7 mouse cellular contexts compared by ENCODE assay signal in genomic region chr15:99222794-99223584, GRCm38 (mm10). TPM values are rescaled to one million over a fixed set of nuclear protein-coding genes. Genes with fewer than 3 reads are reported as not detected.
DNase-seq lines count a peak whose midpoint lies in the region; ATAC-seq and TF ChIP-seq lines count a peak whose summit lies in the region.

No protein-coding gene starts in this region.

- H3K36me3 ChIP-seq in lung, postnatal 0 days (ENCODE audit: insufficient read depth, low read length), result no peaks in the 10 kb centered on the region
- H3K36me3 ChIP-seq in forebrain, embryonic 12.5 days (replicated peaks), result no peaks in the 10 kb centered on the region
- H3K36me3 ChIP-seq in limb, embryonic 14.5 days (ENCODE audit: control insufficient read depth, insufficient read depth, low read length), result no peaks in the 10 kb centered on the region
- H3K36me3 ChIP-seq in stomach, embryonic 14.5 days (ENCODE audit: control insufficient read depth, insufficient read depth, low read length), result no peaks in the 10 kb centered on the region

- H3K27ac ChIP-seq in lung, postnatal 0 days (ENCODE audit: low read length), result no peak overlapping the region
- H3K27ac ChIP-seq in forebrain, embryonic 12.5 days, result no peak overlapping the region
- no peak overlapping the region for H3K27ac ChIP-seq in limb, embryonic 14.5 days (replicated peaks; ENCODE audit: low read depth, low read length)
- H3K27ac ChIP-seq in stomach, embryonic 14.5 days (ENCODE audit: low read length), result no peak overlapping the region

- no peak for TF ChIP-seq EP300 in lung, postnatal 0 days (IDR thresholded peaks at IDR 0.05)

- no peak for TF ChIP-seq POLR2A in limb, embryonic 14.5 days (IDR thresholded peaks at IDR 0.05; ENCODE audit: borderline replicate concordance, extremely low read depth, insufficient read depth, insufficient read length)

- H3K4me1 ChIP-seq in lung, postnatal 0 days (ENCODE audit: insufficient read depth, low read depth, low read length), result peaks cover 8% of the 10 kb centered on the region; the same call in 1 of the 2 replicates
- peaks cover 37% of the 10 kb centered on the region for H3K4me1 ChIP-seq in forebrain, embryonic 12.5 days
- H3K4me1 ChIP-seq in limb, embryonic 14.5 days (ENCODE audit: control insufficient read depth, insufficient read depth, low read length), result peaks cover 33% of the 10 kb centered on the region
- H3K4me1 ChIP-seq in stomach, embryonic 14.5 days (ENCODE audit: control insufficient read depth, insufficient read depth, low read length), result peaks cover 24% of the 10 kb centered on the region; the same call in 1 of the 2 replicates

- no peak overlapping the region for H3K9ac ChIP-seq in lung, postnatal 0 days (replicated peaks; ENCODE audit: low read depth)
- peak overlapping the region; percentile 44; the same call in 1 of the 2 replicates for H3K9ac ChIP-seq in forebrain, embryonic 12.5 days
- peak overlapping the region; percentile 41; the same call in 1 of the 2 replicates for H3K9ac ChIP-seq in limb, embryonic 14.5 days (ENCODE audit: low read depth, low read length, severe bottlenecking)
- H3K9ac ChIP-seq in stomach, embryonic 14.5 days (replicated peaks; ENCODE audit: low read depth, low read length), result no peak overlapping the region

- peak overlapping the region; percentile 45 for H3K4me3 ChIP-seq in lung, postnatal 0 days (ENCODE audit: low read depth, low read length)
- peak overlapping the region; percentile 44 for H3K4me3 ChIP-seq in forebrain, embryonic 12.5 days (replicated peaks)
- H3K4me3 ChIP-seq in limb, embryonic 14.5 days (replicated peaks; ENCODE audit: low read length), result peak overlapping the region; percentile 37
- peak overlapping the region; percentile 25 for H3K4me3 ChIP-seq in stomach, embryonic 14.5 days (ENCODE audit: low read depth, low read length)

- no peak for ATAC-seq in lung, postnatal 0 days
- ATAC-seq in forebrain, embryonic 12.5 days (ENCODE audit: low FRiP score), result no peak
- no peak for ATAC-seq in limb, embryonic 14.5 days (ENCODE audit: low FRiP score, low read depth)
- no peak for ATAC-seq in stomach, embryonic 14.5 days (ENCODE audit: insufficient number of reproducible peaks, insufficient read depth, low FRiP score, low read depth)

- WGBS in lung, postnatal 0 days, result 6% methylated on average over 18 of the region's 18 CpGs
- WGBS in forebrain, embryonic 12.5 days, result 4% methylated on average over 18 of the region's 18 CpGs
- WGBS in limb, embryonic 14.5 days, result 10% methylated on average over 18 of the region's 18 CpGs
- 6% methylated on average over 18 of the region's 18 CpGs for WGBS in stomach, embryonic 14.5 days

- peaks cover 50% of the 10 kb centered on the region for H3K27me3 ChIP-seq in lung, postnatal 0 days (replicated peaks; ENCODE audit: insufficient read depth, low read length)
- H3K27me3 ChIP-seq in forebrain, embryonic 12.5 days, result peaks cover 89% of the 10 kb centered on the region
- peaks cover 66% of the 10 kb centered on the region for H3K27me3 ChIP-seq in limb, embryonic 14.5 days (ENCODE audit: control insufficient read depth, insufficient read depth, low read length)
- peaks cover 43% of the 10 kb centered on the region for H3K27me3 ChIP-seq in stomach, embryonic 14.5 days (ENCODE audit: control insufficient read depth, insufficient read depth, low read length)

- DNase-seq in lung, postnatal 0 days (ENCODE audit: low spot score), result no peak
- DNase-seq in lung, postnatal 4 days, result no peak
- no peak for DNase-seq in limb, embryonic 14.5 days (ENCODE audit: low spot score)
- DNase-seq in cerebellum, postnatal 14 days, result no peak
- DNase-seq in left cerebral cortex, postnatal 14 days (ENCODE audit: low spot score in 2 of 2), result no peak

- no peaks in the 10 kb centered on the region for H3K9me3 ChIP-seq in lung, postnatal 0 days (ENCODE audit: low read length)
- H3K9me3 ChIP-seq in forebrain, embryonic 12.5 days, result no peaks in the 10 kb centered on the region
- no peaks in the 10 kb centered on the region for H3K9me3 ChIP-seq in limb, embryonic 14.5 days (ENCODE audit: control insufficient read depth, low read length)
- H3K9me3 ChIP-seq in stomach, embryonic 14.5 days (ENCODE audit: control insufficient read depth, low read depth, low read length), result no peaks in the 10 kb centered on the region

- no peak for TF ChIP-seq CTCF in lung, postnatal 0 days (IDR thresholded peaks at IDR 0.05)

- intact Hi-C loops in left cerebral cortex, postnatal 14 days (cut with DNase I), result loop anchor here (5.0 kb wide), 1 partner anchor 39 kb away; no protein-coding TSS in a partner anchor

- H3K4me2 ChIP-seq in lung, postnatal 0 days (replicated peaks; ENCODE audit: low read depth, low read length), result peak overlapping the region; percentile 83
- H3K4me2 ChIP-seq in forebrain, embryonic 12.5 days, result peak overlapping the region; percentile 64
- peak overlapping the region; percentile 61 for H3K4me2 ChIP-seq in limb, embryonic 14.5 days (replicated peaks; ENCODE audit: low read depth, low read length, severe bottlenecking)
- peak overlapping the region; percentile 55 for H3K4me2 ChIP-seq in stomach, embryonic 14.5 days (replicated peaks; ENCODE audit: low read depth, low read length)

RNA-seq across cellular contexts. Expression of gene Kcnh3, which starts 1.7 kb away (rescaled TPM):
- 0.21 and 0.63 TPM in 2 replicates for polyA plus RNA-seq in lung, postnatal 0 days (2015; fragmentation: Nextera tagmentation; extraction: Ambion mirVana)
- polyA plus RNA-seq in forebrain, embryonic 12.5 days (2016; fragmentation: Nextera tagmentation; extraction: Ambion mirVana), result 0.60 and 0.83 TPM in 2 replicates
- polyA plus RNA-seq in limb, embryonic 14.5 days (2012; rRNA removed), result 1.6 and 1.9 TPM in 2 replicates
- polyA plus RNA-seq in limb, embryonic 14.5 days (2014; fragmentation: Nextera tagmentation; extraction: Ambion mirVana), result 0.55 and 0.58 TPM in 2 replicates
- 0.73 and 1.7 TPM in 2 replicates for polyA plus RNA-seq in stomach, embryonic 14.5 days (2014; fragmentation: Nextera tagmentation; extraction: Ambion mirVana)
- total RNA-seq in left cerebral cortex, postnatal 14 days (2021), result 100 to 1,000 TPM; 161 to 175 TPM

RNA-seq across cellular contexts. Expression of gene Mcrs1, which starts 28.8 kb away (rescaled TPM):
- 96.9 and 102 TPM in 2 replicates for polyA plus RNA-seq in lung, postnatal 0 days (2015; fragmentation: Nextera tagmentation; extraction: Ambion mirVana)
- polyA plus RNA-seq in forebrain, embryonic 12.5 days (2016; fragmentation: Nextera tagmentation; extraction: Ambion mirVana), result 185 and 188 TPM in 2 replicates
- 88.5 and 113 TPM in 2 replicates for polyA plus RNA-seq in limb, embryonic 14.5 days (2012; rRNA removed)
- polyA plus RNA-seq in limb, embryonic 14.5 days (2014; fragmentation: Nextera tagmentation; extraction: Ambion mirVana), result 130 and 139 TPM in 2 replicates
- polyA plus RNA-seq in stomach, embryonic 14.5 days (2014; fragmentation: Nextera tagmentation; extraction: Ambion mirVana), result 141 and 145 TPM in 2 replicates
- 10 to 100 TPM; 93.7 to 99.6 TPM for total RNA-seq in left cerebral cortex, postnatal 14 days (2021)

Comparison
In these comparisons a context has a peak if more than half of its experiments do, and no peak if none do; other contexts are left out.
1. H3K9ac ChIP-seq: peak in forebrain, embryonic 12.5 days (single experiment) and limb, embryonic 14.5 days (single experiment); none in lung, postnatal 0 days (single experiment) and stomach, embryonic 14.5 days (single experiment).
2. Peak in every context shown above with its lines, with median percentiles within 50 percentile points of each other: H3K4me2 ChIP-seq and H3K4me3 ChIP-seq.